Mouse (Mus musculus) intestine, embryonic 14.5 days (tissue): ENCODE results near the gene Crocc. TPM values are rescaled to one million over a fixed set of nuclear protein-coding genes. Genes with fewer than 3 reads are reported as not detected.

Experiments
- ATAC-seq: fragments of 200-750 bp; cut with Nextera tagmentation; replicated peaks from 2 replicates; pipeline ENCODE4 v1.8.0; 2017; ENCODE audit warnings: low read depth, moderate number of reproducible peaks, moderate TSS enrichment, moderate library complexity; ENCODE audit not compliant: low FRiP score, low TSS enrichment
- DNase-seq: peaks from one replicate; pipeline ENCODE4 v3.0.0-alpha.2; 2018; ENCODE audit warnings: low spot score
- H3K27ac ChIP-seq: fragments of 300-500 bp; sonication (generic); 2 replicates; pipeline ENCODE4 v1.5.1; 2014; ENCODE audit warnings: low read depth, mild to moderate bottlenecking, control low read depth
- H3K27me3 ChIP-seq: fragments of 300-500 bp; sonication (generic); replicated peaks from 2 replicates; pipeline ENCODE4 v1.6.1; 2014; ENCODE audit warnings: low read length, control low read depth; ENCODE audit not compliant: control insufficient read depth, insufficient read depth
- H3K36me3 ChIP-seq: fragments of 300-500 bp; sonication (generic); 2 replicates; pipeline ENCODE4 v1.6.1; 2014; ENCODE audit warnings: low read length, control low read depth; ENCODE audit not compliant: control insufficient read depth, insufficient read depth
- H3K4me1 ChIP-seq: fragments of 300-500 bp; sonication (generic); replicated peaks from 2 replicates; pipeline ENCODE4 v1.6.1; 2014; ENCODE audit warnings: low read length, control low read depth, mixed read lengths; ENCODE audit not compliant: control insufficient read depth, insufficient read depth
- H3K4me2 ChIP-seq: fragments of 300-500 bp; sonication (generic); 2 replicates; pipeline ENCODE4 v1.6.1; 2014; ENCODE audit warnings: low read length
- H3K4me3 ChIP-seq: fragments of 300-500 bp; sonication (generic); 2 replicates; pipeline ENCODE4 v1.5.1; 2014; ENCODE audit warnings: low read depth, low read length, control low read depth, mixed read lengths
- H3K9ac ChIP-seq: fragments of 300-500 bp; sonication (generic); 2 replicates; pipeline ENCODE4 v1.6.1; 2014; ENCODE audit warnings: mild to moderate bottlenecking, low read length
- H3K9me3 ChIP-seq: fragments of 300-500 bp; sonication (generic); 2 replicates; pipeline ENCODE4 v1.6.1; 2016; ENCODE audit warnings: low read length, control low read depth; ENCODE audit not compliant: control insufficient read depth
- WGBS: fragments of 180-500 bp; shearing (Covaris S2); extraction: QIAGEN DNeasy Blood & Tissue Kit; methylation state at CpG from one replicate; pipeline ENCODE4 v1.1.7; 2014; 5-methylcytosine and 5-hydroxymethylcytosine counted together
- polyA plus RNA-seq: library from polyadenylated mRNA; unstranded; fragments of >200 nt; fragmentation: Nextera tagmentation; extraction: Ambion mirVana; gene quantifications from 2 replicates; pipeline ENCODE4 v1.2.1, GENCODE M21; 2014

The Crocc gene
- polyA plus RNA-seq, 1 experiment from 2014 or later: 6.6 TPM

DNA sequence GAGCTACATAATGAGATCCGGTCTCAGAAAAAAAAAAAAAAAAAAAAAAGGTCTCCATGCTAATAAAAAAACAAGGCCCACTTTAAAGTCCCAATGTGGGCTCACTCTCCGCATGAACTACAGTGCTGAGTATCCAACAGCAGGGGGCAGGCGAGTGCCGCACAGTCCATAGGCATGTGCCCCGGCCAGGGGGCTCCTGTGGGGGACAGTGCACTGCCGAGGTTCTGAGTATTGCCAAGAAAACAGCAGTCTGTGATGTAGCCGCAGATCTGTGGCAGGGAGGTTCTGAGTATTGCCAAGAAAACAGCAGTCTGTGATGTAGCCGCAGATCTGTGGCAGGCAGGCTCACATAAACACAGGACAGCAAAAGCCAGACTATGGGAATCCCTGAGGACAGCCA lies 15.5 kb downstream of the Crocc start:
- Histone ChIP-seq H3K4me3 (no peak overlapping the region), H3K9ac (no peak overlapping the region), H3K36me3 (peaks cover 13% of the 10 kb centered on the region; the same call in 1 of the 2 replicates), H3K27ac (peak overlapping the region; percentile 76), H3K4me2 (no peak overlapping the region), H3K27me3 (no peaks in the 10 kb centered on the region), H3K9me3 (no peaks in the 10 kb centered on the region), H3K4me1 (no peaks in the 10 kb centered on the region; the same call in 1 of the 2 replicates)
- peak; percentile 91 for DNase-seq
- WGBS: 12% methylated on average over 8 of the region's 8 CpGs
- ATAC-seq: peak; percentile 85

DNA sequence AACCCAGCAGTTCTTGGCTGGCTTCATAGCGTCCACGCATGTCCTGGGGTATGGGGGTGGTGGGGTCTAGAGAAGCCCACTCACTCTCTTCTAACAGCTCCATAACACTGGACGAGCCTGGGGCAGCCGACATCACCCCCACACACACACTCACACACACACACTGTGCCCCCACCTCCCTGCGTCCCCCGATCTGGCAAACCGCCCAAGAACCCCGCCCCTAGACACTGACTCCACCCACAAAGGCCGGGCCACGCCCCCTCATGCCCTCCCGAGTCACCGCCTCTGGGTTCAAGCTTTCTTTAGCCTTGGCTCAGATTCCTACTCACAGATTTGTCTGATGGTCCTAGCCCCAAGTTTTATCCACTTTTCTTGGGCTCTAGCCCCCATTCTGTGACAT lies 19.2 kb downstream of the Crocc start:
- Histone ChIP-seq H3K9me3 (no peaks in the 10 kb centered on the region), H3K4me3 (no peak overlapping the region), H3K36me3 (peaks cover 24% of the 10 kb centered on the region; the same call in 1 of the 2 replicates), H3K4me1 (no peaks in the 10 kb centered on the region; the same call in 1 of the 2 replicates), H3K27me3 (no peaks in the 10 kb centered on the region), H3K27ac (no peak overlapping the region), H3K4me2 (no peak overlapping the region), H3K9ac (no peak overlapping the region)
- DNase-seq: no peak
- 0 out of 2 replicates have a peak, but pooled peaks have one; percentile 8 for ATAC-seq
- WGBS: 53% methylated on average over 12 of the region's 12 CpGs

DNA sequence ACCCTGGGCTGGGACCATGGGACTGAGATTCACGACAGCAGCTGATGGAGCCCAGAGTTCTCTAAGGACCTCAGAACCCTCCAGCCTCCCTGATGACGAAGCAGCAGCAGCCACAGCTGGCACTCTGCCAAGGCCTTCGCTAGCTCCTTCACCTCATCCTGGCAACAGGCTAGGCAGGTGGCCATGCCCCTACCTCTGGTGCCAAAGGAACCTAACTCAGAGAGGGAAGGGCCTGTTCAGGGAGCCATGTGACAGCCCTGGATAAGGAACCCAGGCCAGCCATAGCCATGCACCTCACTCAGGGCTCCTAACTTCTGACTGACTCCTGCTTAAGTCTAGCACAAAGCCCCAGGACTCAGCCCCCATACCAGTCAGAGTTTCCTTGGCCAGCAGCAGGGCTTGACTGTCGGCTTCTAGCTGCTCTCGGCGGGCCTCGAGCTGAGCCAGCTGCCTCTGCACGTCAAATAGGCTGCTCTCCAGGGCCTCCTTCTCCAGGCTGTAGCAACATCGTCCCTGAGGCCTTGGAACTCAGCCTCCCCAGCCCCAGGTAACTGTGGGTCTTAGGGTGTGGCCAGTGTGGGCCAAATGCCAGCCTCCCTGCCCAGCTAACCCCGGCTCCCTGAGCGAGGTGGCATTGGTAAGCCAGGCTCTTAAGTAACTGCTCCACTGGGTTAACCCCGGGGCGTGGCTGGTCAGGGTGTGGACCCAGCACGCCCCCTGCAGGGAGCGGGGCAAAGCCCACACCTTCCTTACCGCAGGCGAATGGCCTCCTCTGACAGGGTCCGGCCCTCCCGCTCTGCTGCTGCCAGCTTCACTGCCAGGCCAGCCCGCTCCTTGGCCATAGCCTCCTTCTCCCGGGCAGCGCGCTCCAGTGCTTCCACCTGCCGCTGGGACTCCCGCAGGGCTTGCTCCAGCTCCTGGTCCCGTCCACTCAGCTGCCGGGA lies 26.5 kb downstream of the Crocc start:
- no peak overlapping the region for H3K9ac ChIP-seq
- no peaks in the 10 kb centered on the region for H3K9me3 ChIP-seq
- no peak overlapping the region for H3K27ac ChIP-seq
- no peaks in the 10 kb centered on the region for H3K27me3 ChIP-seq
- no peak overlapping the region for H3K4me2 ChIP-seq
- WGBS: 76% methylated on average over 27 of the region's 27 CpGs
- peaks cover 44% of the 10 kb centered on the region for H3K36me3 ChIP-seq
- no peak overlapping the region for H3K4me3 ChIP-seq
- ATAC-seq: no peak
- no peak for DNase-seq
- H3K4me1 ChIP-seq: no peaks in the 10 kb centered on the region

DNA sequence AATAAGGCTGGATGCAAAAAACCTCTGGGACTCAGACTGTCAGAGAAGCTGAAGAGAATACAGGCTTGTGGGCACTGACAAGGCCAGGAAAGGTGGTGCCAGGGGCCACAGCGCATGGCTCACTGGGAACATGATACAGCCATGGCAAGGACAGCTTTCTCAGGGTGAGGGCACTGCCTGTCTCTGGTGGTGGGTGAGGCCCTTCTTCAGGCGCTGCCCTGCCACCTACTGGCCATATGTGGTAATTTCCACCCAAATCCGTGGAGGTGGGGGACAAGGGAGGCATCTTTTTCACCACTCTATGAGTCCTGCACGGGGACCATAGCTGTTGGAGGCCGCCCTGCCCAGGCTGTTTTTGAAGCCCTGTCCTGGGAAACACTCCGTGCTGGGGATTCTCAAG lies 28.6 kb downstream of the Crocc start:
- peak; percentile 92 for DNase-seq
- Histone ChIP-seq H3K36me3 (peaks cover 47% of the 10 kb centered on the region), H3K9ac (no peak overlapping the region), H3K27me3 (no peaks in the 10 kb centered on the region), H3K4me1 (no peaks in the 10 kb centered on the region), H3K4me3 (no peak overlapping the region), H3K27ac (no peak overlapping the region), H3K4me2 (no peak overlapping the region), H3K9me3 (no peaks in the 10 kb centered on the region)
- 9% methylated on average over 6 of the region's 6 CpGs for WGBS
- ATAC-seq: peak; percentile 54

DNA sequence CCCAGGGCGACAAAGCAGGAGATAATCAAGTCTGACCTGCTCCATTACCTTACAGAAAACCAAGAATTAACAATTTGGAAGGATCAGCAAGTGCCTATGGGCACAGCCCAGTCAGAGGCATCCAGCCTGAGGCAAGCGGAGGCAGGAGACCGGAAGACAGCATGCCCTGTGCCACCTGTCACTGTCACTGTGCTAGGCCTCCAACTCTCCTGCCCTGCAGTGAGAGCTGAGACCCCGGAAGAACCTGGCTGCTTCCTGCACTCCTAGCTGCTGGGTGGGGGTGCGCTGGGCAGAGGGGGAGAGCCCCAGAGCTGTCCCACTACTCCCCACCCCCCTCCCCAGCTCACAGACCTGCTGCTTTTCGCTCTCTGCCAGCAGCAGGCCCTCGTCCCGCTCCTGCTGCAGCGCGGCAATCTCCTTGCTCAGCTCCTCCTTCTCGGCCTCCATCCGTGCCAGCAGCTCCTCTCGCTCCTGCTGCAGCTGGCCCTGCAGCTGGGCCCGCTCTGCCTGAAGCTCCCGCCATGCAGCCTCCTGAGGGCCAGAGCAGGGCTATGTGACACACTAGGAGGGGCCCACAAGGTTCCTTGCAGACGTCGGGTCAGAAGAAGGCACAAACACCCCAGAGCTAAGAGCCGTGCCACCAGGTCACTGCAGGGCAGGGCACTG lies 29.7 kb downstream of the Crocc start:
- no peak overlapping the region for H3K4me3 ChIP-seq
- H3K4me2 ChIP-seq: no peak overlapping the region
- no peak overlapping the region for H3K9ac ChIP-seq
- no peaks in the 10 kb centered on the region for H3K4me1 ChIP-seq
- no peaks in the 10 kb centered on the region for H3K9me3 ChIP-seq
- DNase-seq (no peak), ATAC-seq (no peak)
- whole genome bisulfite sequencing: 90% methylated on average over 18 of the region's 18 CpGs
- no peaks in the 10 kb centered on the region for H3K27me3 ChIP-seq
- no peak overlapping the region for H3K27ac ChIP-seq
- peaks cover 38% of the 10 kb centered on the region for H3K36me3 ChIP-seq

DNA sequence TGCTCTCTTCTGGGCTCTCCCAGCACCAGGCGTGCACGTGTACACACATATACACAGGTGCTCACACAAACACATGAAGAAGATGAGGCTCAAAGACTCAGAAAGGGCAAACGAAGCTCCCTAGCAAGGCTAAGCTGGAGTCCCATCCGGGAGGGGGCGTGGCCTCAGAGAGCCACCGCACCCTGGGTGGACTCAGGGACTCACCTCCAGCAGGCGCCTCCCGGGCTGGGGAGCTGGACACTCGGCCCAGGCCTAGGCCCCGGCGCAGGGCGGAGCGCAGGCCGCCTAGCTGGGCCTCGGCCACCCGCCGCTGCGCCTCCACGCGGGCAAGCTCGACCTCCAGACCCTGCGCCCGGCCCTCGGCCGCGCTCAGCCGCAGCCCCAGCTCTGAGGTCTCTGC lies 35.4 kb downstream of the Crocc start:
- Histone ChIP-seq H3K4me3 (no peak overlapping the region), H3K27ac (no peak overlapping the region), H3K9ac (no peak overlapping the region), H3K36me3 (0 out of 2 replicates have a peak, but pooled peaks cover 23% of the 10 kb centered on the region), H3K9me3 (no peaks in the 10 kb centered on the region), H3K4me1 (peaks cover 23% of the 10 kb centered on the region), H3K27me3 (no peaks in the 10 kb centered on the region), H3K4me2 (no peak overlapping the region)
- 83% methylated on average over 27 of the region's 27 CpGs for WGBS
- DNase-seq: no peak
- ATAC-seq: no peak

DNA sequence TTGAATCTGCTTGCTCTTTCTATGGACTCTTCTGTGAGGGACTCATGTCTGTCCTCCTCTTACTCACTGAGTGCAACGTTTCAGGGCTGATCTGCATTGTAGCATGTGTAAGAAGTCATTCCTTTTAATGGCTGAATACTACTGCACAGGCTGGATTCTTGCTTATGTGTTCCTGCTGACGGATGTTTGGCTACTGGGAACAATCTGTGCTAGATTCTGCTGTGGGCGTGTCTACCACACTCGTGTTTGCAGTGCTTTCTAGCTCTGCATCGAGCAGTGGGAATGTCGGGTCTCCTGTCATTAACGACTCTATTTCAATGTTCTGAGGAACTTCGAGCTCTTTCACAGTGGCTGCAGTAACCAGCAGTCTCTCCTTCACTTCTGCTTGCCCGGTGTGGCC lies 36.3 kb downstream of the Crocc start:
- Histone ChIP-seq H3K9me3 (no peaks in the 10 kb centered on the region), H3K4me3 (no peak overlapping the region), H3K36me3 (peaks cover 15% of the 10 kb centered on the region; the same call in 1 of the 2 replicates), H3K27me3 (no peaks in the 10 kb centered on the region), H3K27ac (no peak overlapping the region), H3K9ac (no peak overlapping the region), H3K4me1 (peaks cover 26% of the 10 kb centered on the region), H3K4me2 (no peak overlapping the region)
- 65% methylated on average over 9 of the region's 9 CpGs for WGBS
- no peak for ATAC-seq
- DNase-seq: no peak

DNA sequence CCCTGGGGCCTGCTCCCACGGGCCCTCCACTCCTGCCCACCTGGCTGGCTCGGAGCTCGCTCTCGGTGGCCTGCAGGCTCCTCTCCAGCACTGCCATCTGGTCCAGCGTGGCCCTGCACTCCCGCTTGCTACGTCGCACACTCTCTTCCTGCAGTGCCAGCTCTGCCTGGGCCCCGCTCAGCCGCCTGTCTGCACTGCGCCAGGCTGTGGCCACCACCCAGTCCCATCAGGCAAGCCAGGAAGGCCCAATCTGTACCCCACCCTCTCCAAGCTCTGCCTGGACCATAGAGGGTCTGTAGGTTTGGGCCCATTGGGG lies 38.8 kb downstream of the Crocc start:
- H3K4me3 ChIP-seq: no peak overlapping the region
- 55% methylated on average over 11 of the region's 11 CpGs for WGBS
- peak overlapping the region; percentile 92 for H3K27ac ChIP-seq
- no peak for ATAC-seq
- no peak overlapping the region for H3K9ac ChIP-seq
- H3K9me3 ChIP-seq: no peaks in the 10 kb centered on the region
- H3K4me2 ChIP-seq: no peak overlapping the region
- peaks cover 12% of the 10 kb centered on the region; the same call in 1 of the 2 replicates for H3K36me3 ChIP-seq
- H3K4me1 ChIP-seq: peaks cover 26% of the 10 kb centered on the region
- DNase-seq: no peak
- H3K27me3 ChIP-seq: no peaks in the 10 kb centered on the region
